Mouse (Mus musculus) urinary bladder, postnatal 36 days (tissue): ENCODE measurements around the gene Acrbp.
A peak's percentile ranks its signal among the peaks of the same experiment; 100 is the strongest.

Experiments used
- DNase-seq, 2 experiments: peaks; one replicate each; pipeline ENCODE4 v3.0.0; 2022; ENCODE audit warnings: low spot score in 2 of 2, mixed read lengths in 1 of 2

Acrbp gene

DNA sequence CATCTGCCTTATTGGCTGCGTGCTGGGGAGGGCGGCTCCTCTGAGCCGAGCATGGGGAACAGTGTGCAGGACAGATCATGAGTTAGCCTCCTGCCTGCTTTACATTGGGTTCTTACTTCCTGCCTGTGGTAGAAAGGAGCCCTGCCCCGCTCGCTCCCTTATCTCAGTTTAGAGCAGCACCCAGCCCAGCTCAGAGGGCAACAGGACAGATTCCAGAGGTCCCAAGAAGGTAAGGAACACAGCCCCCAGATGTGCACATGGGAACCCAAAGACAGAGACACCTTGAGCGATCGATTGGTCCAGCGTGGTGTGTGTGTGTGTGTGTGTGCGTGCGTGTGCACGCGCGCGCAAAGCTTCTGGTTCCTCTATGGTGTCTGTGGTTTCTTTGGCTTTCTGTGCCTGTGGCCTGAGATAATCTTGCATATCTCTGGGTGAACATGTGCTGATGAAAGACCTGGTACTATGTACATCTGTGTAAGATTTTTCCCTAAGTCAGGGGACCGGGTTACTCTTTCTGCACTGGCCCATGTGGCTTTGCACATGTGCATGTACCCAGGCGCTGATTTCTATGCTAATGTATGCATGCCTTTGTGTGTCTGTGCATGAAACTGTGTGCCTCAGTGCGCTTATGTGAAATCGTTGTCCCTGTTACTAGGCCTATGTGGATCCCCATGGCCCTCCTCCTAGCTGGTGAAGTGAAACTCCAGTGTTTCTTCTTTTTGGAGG is 21.8 kb downstream of the Acrbp start:
- DNase-seq = no peak

GRCm38 (mm10) chr6:125071896-125072279 is 22.4 kb downstream of the Acrbp start:
- peak in 1 of 2 experiments; percentile 31 for DNase-seq

DNA sequence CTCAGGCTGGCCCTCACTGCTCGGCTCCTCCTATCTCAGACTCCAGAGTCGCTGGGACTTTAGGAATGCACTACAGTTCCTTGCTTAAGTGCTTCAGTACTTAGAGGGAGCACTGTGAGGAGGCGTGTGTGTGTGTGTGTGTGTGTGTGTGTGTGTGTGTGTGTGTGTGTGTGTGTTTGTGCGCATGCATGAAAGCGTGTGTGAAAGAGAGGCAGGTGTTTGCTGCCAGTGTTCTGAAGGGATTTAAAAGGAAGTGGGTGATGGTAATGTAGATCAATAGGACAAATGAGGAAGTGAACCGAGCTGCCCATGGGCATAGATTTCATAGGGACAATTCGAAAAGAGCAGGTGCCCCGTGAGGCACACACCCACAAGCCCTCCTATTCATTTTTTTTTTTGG is 24.3 kb downstream of the Acrbp start:
- DNase-seq = no peak

DNA sequence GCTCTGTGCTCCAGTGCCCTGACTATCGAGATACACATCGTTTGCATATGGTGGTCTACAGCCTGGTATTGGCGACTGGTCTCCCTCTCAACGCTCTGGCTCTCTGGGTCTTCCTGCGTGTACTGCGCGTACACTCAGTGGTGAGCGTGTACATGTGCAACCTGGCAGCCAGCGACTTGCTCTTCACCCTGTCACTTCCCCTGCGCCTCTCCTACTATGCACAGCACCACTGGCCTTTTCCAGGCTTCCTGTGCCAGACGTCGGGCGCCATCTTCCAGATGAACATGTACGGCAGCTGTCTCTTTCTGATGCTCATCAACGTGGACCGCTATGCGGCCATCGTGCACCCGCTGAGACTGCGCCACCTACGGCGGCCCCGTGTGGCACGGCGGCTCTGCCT is 31.9 kb downstream of the Acrbp start:
- DNase-seq = no peak

- DNase-seq = peak; percentile 79 to 89
Measured at GRCm38 (mm10) chr6:125081797-125082560, 32.5 kb downstream of the Acrbp start.

DNA sequence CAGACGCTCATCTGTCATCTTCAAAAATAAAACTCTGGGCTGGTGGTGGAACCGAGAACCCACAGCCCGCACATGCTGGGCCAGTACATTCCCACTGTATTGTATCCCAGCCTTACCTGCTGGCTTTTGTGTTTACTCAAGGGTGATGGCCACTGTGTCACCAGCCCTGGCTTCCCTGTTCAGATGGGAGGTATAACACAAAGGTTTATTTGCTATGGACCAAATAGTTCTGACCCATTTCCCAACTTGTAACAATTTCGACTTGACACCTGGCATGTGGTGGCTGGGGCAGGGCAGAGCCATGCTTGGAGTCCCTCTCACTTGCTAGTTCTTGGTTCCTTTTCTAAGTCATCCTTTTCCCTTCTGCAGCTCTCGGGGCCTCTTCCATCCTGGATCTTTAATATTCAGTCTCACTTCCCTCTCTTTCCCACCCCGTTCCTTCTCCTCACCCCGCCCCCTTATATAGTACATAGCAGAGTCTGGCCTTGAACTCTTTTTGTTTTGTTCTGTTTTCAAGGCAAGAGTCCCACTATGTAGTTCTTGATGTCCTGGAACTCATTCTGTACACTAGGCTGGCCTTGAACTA is 33.4 kb downstream of the Acrbp start:
- no peak for DNase-seq

DNA sequence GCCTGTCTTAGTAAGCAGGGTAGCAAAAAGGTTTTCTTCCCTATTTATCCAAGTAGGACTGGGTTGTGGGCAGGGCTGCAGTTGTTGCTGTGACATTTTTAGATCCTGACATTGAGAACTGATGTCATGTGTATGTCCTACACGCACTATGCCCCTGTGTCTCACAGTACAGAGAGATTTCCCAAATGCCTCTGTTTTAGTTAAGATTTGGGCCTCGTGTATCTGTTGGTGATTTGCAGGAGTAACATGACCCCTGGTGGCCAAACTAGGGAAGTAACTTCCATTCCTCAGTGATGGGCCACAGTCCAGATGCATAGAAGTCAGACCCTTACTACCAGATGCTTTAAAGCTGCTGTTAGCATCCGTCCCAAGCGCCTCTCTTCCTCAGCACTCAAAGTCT is 34.9 kb downstream of the Acrbp start:
- peak; percentile 44 to 48 for DNase-seq

- DNase-seq = no peak
Measured at GRCm38 (mm10) chr6:125087937-125088336, 38.4 kb downstream of the Acrbp start.

DNA sequence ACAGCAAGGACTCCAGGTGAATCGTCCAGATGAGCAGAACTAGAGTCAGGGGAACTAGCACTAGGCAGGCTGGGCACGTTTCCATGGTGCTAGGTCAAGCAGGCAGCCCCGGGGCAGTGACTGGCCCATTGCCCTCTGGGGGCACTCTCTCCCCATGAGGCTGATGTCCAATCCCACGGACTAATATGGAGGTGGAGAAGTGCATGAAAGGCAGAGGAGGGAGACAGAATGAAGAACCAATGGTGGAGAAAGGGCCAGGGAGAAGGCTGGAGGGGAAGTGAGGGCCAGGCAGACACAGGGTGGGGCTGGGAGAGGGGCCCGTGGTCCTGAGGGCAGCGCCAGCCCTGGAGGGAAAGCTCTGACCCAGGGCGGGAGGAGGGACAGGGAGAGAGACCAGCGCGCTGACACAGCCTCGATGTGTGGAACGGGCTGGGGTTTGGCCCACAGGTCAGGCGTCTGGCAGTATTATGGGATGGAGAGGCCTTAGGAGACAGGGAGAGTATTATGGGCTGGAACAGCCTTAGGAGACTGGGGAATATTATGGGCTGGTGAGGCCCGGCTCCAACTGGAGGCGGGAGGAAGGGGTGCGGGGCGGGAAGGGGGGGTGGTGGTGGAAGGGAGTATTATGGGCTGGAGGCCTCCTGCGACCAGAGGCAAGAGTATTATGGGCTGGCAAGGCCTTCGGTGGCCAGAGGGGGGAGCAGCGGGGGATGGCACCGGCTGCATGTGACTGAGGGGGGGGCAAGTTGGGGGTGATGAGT is 39.3 kb downstream of the Acrbp start:
- peak; percentile 58 to 78 for DNase-seq

GRCm38 (mm10) chr6:125089521-125090321 is 40.2 kb downstream of the Acrbp start:
- peak; percentile 72 to 82 for DNase-seq

DNA sequence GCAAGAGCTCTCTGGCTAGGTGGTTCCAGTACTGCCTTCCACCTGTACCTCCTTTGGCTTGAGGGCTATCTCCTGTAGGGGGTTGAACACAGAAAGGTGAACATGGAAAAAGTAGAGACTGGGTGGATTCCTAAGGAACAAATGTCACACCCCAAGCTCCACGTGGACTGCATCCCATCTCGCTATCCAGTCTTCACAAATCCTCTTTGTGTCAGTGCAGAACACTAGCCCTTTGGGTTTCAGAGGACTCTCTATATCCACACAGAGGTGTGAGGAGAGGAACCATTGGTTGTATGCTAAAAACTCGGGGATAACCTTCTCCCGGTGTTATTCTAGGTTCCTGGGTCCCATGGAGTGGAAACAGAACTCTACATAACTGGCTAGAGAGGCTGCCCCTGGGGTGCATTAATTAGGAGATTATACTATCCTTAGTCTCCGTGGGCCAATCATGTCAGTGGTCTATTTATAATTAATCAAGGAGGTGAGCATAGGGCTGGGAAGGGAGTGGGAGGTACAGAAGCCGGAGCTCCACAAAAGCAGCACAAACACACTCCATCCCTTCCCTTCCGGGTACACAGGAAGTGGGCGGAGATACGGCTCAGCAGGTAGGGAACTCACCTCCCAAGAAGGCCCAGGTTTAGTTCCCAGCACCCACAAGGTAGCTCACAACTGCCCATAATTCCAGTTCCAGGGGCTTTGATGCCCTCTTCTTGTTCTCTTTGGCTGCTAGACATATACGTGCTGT is 41.0 kb downstream of the Acrbp start:
- no peak for DNase-seq

DNA sequence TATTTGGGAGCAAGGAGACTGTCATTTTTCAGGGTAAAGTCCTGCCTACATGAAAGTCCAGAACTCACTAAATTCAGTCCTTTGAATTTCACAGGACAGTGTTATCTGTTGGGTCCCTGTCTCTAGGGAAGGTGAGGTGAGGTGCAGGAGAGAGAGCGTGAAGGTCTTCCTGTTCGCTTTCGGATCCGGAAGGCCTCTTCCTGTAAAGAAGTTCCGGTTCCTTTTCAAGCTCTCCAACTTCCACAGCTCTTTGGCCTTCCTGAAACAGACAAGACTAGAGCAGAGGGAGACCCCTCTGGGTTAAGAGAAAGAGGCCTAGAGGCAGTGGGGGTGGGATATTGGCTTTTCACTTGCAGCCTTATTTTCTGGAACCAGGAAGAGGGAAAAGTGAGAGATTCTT is 42.9 kb downstream of the Acrbp start:
- DNase-seq = no peak

GRCm38 (mm10) chr6:125094843-125095242 is 45.4 kb downstream of the Acrbp start:
- no peak for DNase-seq

DNA sequence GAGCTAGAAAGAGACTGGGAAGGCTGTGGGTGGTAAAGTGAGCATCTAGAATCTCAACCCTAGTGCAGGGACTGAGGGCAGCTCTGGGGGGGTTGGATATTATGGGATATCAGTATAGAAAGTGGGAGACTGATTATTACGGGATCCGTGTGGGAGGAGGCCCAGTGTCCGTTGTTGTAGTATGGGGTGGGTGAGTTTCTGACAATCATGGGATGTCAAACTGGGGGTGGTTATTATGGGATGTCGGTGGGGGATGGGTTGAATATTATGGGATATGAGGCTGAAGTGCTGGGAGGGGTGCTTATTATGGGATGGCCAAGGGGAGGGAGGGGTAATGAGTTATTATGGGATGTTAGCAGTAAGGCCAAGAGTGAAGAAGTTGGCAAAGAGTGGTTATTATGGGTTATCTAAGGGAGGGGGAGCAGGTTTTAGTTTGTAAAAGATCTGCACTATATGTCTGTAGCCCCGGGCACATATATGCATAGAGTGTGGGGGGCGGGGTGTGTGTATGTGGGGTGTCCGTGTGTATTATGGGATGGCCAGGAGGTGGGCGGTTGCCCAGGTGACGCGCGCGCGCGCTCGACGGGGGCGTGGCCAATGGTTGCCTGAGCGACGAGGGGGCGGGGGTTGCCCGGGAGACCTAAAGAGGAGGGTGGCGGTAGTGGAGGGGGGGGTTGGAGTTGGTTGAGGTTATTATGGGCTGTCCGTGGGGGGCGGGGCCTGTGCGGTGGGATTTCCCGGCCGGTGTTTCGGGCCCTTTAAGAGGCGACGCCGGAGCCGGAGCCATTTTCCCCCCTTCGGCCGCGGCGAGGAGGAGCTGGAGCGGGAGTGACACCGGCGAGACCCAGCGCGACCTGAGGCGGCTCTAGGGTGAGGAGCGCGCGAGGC is 46.1 kb downstream of the Acrbp start, which contains the start of gene Chd4:
Chd4 (plus strand) TSS at position 591 of the 888 bp plus-strand sequence.
- DNase-seq = peak; percentile 86 to 92

DNA sequence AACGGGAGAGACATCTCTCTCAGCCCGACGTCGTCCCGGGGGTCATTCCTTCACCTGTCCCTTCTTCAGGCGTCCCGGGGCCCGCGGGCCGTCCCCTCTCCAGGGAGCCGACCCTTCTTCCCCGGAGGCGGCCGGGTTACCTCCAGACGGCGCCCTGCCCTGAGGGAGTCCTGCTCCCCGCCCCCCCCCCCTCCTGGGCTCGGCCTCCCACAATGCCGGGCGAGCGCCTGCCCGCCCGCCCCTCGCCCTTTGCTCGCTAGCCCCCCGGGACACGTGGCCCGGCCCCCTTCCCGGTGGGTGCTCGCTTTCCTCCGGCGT is 46.7 kb downstream of the Acrbp start:
- DNase-seq = no peak

DNA sequence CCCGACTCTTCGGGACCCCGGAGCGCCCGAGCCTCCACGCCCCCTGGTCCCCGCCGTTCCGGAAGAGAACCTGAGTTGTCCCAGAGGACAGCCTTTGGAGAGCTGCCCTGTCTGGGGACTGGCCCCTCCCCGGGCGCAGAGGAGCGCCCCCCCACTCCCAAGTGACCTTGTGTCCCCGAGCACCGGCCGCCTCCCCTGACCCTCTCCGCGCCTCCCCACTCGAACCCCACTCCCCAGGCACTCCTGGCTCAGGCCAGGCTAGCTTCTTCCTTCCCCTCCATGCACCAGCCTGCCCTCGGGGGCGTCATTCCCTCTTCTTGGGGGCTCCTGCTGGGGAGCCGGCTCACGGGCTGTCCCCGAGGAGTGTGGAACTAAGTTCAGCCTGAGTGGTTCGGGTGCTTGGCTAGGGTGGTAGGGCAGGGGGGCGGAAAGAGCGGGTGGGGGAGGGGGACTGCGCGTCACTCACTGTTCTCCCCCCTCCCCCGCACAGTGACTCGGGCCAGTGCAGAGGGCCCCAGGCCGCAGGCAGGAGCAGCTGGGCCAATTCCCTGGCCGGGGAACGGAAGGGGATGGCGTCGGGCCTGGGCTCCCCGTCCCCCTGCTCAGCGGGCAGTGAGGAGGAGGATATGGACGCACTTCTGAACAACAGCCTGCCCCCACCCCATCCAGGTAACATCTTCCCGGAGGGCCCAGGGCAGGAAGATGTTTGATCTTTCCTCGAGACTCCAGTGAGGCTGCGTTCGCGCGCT is 47.3 kb downstream of the Acrbp start:
- DNase-seq = peak; percentile 35 to 57

GRCm38 (mm10) chr6:125097346-125097689 is 47.8 kb downstream of the Acrbp start:
- no peak for DNase-seq

GRCm38 (mm10) chr6:125097951-125098350 is 48.5 kb downstream of the Acrbp start:
- no peak for DNase-seq

- DNase-seq = no peak
Measured at GRCm38 (mm10) chr6:125098513-125098912, 49.0 kb downstream of the Acrbp start.
